Mouse (Mus musculus): ENCODE data around the gene Ncln.

Gene Ncln

DNA sequence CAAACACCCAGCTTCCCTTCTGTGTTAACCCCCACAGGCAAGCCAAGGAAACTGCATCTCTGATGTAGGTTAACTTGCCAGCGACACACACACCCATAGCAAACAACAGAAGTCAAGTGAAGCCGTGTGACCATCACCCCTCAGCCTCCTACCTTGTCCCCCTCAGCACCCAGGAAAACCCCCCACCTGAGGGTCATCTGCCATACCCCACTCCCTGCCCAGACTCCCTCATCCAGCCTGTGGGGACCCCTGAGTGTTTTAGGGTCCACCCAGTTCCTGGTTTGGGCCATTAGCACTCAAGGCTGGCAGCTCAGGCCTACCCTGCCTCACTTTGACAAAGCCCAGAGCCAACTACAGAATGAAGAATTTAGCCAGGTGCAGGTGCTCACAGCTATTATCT is 30.1 kb downstream of the Ncln start:
- no peak for DNase-seq (ENCODE audit: low read depth, low spot score)
- Histone ChIP-seq H3K27me3 (ENCODE audit: control insufficient read depth, insufficient read depth, low read length, poor library complexity, severe bottlenecking) (no peaks in the 10 kb centered on the region), H3K36me3 (ENCODE audit: control insufficient read depth, insufficient read depth, low read length, poor library complexity, severe bottlenecking) (no peaks in the 10 kb centered on the region)

DNA sequence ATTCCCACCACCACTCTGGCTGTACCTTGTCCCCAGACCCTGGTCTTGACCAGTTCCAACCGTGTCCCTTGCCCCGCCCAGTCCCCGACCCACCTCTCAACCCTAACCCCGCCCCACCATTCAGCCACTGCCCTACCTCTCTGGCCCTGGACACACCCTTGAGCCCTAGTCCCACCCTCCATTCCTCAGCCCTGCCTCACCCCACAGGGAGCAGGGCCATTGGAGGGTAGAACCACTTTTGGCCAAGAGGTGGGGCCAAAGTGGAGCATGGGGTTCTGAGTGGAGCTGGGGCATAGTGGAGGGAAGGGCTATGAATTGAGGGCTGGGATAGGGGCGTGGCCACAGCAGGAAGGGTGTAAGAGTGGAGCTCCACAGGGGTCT is 30.9 kb downstream of the Ncln start:
- no peak for DNase-seq (ENCODE audit: low read depth, low spot score)
- no peaks in the 10 kb centered on the region for H3K36me3 ChIP-seq (ENCODE audit: control insufficient read depth, insufficient read depth, low read length, poor library complexity, severe bottlenecking)
- no peaks in the 10 kb centered on the region for H3K27me3 ChIP-seq (ENCODE audit: control insufficient read depth, insufficient read depth, low read length, poor library complexity, severe bottlenecking)

DNA sequence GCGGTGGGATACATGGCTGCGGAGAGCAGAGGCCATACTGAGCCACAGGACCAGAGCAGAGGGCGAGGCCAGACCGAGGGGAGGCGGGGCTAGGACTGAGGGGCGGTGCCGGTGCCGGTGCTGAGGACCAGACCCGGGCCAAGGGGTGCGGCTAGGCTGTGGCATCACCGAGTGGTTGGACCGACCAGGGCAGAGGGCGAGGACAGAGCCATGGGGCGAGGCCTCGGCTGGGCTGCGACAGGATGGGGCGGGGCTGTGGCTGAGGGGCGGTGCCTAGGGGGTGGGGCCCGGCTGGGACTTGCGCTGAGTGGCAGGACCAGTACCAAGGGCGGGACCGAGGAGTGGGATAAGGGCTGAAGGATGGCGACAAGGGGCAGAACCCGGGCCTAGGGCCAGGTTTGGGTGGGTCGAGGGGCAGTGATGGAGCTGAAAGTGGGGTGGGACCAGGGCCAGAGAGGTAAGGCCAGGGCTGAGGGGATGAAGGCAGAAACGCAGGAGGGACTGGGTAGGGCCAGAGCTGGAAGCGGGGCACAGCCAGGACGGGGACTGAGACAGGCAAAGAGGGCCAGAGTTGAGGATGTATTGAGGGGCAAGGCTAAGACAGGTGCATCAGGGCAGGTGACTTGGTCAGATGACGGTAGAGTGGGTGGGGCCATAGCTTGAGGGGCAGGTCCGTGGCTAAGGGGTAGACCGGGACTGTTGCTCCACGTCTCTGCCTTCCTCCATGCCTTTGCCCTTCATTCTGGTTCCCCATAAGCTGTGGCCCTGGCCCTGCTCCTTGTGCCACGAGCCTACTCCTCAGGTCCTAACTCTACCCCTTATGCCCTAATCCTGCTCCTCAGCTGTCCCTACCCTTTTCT is 31.6 kb downstream of the Ncln start:
- no peaks in the 10 kb centered on the region for H3K27me3 ChIP-seq (ENCODE audit: control insufficient read depth, insufficient read depth, low read length, poor library complexity, severe bottlenecking)
- DNase-seq (ENCODE audit: low read depth, low spot score) = peak; percentile 61
- no peaks in the 10 kb centered on the region for H3K36me3 ChIP-seq (ENCODE audit: control insufficient read depth, insufficient read depth, low read length, poor library complexity, severe bottlenecking)

DNA sequence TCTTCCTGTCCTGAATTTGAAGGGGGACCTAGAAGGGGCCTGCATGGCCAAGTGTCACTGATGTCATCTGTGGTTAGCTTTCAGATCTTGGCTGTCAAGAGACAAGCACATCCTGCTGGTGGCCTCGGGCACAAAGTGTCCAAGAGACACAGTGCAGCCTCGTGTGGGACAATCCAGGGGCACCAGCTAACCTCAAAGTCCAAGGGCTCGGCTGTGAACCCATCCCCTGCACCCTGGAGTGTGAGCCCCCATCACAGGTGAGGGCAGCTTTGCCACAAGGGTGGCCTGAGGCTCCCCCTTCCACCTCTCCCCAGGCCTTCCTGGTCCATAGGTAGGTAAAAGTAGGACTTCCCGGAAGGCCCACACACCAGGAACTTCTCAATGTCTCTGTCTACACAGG is 32.7 kb downstream of the Ncln start:
- Histone ChIP-seq H3K36me3 (ENCODE audit: control insufficient read depth, insufficient read depth, low read length, poor library complexity, severe bottlenecking) (no peaks in the 10 kb centered on the region), H3K27me3 (ENCODE audit: control insufficient read depth, insufficient read depth, low read length, poor library complexity, severe bottlenecking) (no peaks in the 10 kb centered on the region)
- no peak for DNase-seq (ENCODE audit: low read depth, low spot score)

DNA sequence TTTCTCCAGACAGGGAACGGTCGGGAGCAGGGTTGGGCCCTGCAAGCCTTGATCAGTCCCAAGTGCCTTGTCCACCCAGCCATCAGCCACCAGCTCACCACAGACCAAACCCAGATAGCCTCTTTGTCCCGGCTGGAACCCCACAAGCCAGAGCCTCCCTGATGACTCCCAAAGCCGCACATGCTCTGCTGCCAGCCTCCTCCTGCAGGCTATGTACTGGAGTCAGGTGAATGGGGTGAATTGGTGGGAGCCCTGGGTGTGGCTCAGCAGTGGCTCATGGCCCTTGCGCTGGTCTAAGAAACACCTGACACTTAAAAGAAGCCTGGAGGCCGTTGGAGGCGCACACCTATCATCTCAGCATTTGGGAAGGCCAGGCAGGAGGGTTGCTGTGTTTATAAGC is 33.3 kb downstream of the Ncln start:
- Histone ChIP-seq H3K27me3 (ENCODE audit: control insufficient read depth, insufficient read depth, low read length, poor library complexity, severe bottlenecking) (no peaks in the 10 kb centered on the region), H3K36me3 (ENCODE audit: control insufficient read depth, insufficient read depth, low read length, poor library complexity, severe bottlenecking) (no peaks in the 10 kb centered on the region)
- DNase-seq (ENCODE audit: low read depth, low spot score) = no peak

DNA sequence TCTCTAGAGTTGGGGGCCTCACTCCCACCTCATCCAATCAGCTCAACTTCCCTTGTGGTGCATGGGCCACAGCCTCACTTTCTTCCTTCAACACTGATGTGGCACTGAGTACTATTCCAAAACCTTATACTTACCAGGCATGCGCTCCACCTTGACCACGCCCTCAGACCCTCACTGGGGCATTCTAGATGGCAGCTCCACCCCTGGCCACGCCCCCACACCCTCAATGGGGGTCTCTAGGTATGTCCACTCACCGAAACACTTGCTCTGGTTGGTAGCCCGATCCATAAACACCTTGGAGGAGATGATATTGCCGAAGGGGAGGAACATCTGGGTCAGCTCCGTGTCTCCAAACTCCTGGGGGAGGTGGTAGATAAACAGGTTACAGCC is 33.8 kb downstream of the Ncln start:
- H3K36me3 ChIP-seq (ENCODE audit: control insufficient read depth, insufficient read depth, low read length, poor library complexity, severe bottlenecking) = no peaks in the 10 kb centered on the region
- H3K27me3 ChIP-seq (ENCODE audit: control insufficient read depth, insufficient read depth, low read length, poor library complexity, severe bottlenecking) = no peaks in the 10 kb centered on the region
- no peak for DNase-seq (ENCODE audit: low read depth, low spot score)

DNA sequence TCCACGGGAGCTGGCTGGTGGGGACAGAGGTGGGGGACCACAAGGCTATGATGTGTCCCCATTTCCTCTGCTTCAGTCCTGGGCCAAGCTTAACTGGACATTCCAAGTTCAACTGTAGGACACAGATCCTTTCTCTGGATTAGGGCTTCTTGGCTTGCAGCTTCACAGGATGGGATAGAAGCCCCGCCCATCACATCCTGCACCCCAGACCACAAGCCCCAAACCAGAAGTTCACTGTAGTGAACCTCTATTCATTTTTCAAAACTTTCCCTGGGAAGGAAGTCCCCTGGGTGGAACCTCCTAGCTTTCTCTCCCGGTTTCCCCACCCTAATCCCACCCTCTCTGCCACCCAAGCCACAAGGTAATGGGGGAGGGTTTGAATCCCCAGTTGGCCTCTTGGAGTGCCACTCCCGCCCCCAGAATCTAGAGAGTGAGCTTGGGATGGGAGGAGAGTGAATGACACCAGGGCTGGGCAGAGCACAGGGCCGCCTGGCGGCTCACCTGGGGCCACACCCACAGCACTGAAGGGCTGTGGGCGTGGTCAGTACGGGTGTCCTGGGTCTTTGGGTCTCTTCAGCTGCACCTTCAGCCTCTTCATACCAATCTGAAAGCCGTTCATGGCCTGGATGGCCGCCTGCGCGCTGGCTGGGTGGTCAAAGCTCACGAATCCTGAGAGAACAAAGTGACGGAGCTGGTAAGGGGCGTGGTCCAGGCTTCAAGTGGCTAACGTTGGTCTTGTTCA is 34.3 kb downstream of the Ncln start:
- DNase-seq (ENCODE audit: low read depth, low spot score) = no peak
- H3K27me3 ChIP-seq (ENCODE audit: control insufficient read depth, insufficient read depth, low read length, poor library complexity, severe bottlenecking) = no peaks in the 10 kb centered on the region
- H3K36me3 ChIP-seq (ENCODE audit: control insufficient read depth, insufficient read depth, low read length, poor library complexity, severe bottlenecking) = no peaks in the 10 kb centered on the region

DNA sequence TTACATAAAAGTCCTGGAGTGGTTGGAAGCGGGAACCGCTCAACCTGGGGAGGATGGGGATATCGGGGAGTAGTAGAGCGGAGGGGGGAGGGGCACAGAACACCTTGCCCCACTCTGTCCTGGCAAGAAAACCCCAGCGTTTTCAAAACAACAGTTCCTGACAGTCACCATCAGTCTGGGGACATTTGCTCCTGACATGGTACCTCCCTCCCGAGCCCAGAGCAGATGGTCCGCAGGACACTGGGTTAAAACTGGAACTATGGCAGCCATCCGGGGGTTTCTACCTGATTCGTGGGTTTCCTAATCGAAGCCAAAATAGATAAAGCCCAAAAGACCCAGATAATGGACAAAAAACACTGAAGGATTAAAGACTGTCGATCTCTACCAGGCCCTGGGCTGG is 35.2 kb downstream of the Ncln start:
- Histone ChIP-seq H3K27me3 (ENCODE audit: control insufficient read depth, insufficient read depth, low read length, poor library complexity, severe bottlenecking) (no peaks in the 10 kb centered on the region), H3K36me3 (ENCODE audit: control insufficient read depth, insufficient read depth, low read length, poor library complexity, severe bottlenecking) (no peaks in the 10 kb centered on the region)
- DNase-seq (ENCODE audit: low read depth, low spot score) = no peak

DNA sequence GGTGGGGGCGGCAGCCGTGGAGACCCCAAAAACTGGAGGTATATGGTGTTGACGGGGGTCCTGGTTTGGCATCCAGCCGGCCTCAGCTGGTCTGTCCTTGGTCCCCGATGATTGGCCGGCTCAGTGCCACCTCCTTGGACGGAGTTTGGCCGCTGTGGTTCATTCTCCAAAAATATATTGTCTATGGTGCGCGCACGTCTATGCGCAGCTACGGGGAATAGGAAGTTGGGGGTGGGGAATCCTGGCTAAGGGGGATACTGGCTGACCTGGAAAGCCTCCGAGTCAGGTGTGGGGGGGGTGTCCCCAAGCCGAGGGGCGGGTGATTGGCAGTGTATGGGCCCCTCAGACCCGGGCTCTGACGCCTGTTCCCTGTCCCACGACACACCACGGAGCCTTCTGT is 35.7 kb downstream of the Ncln start:
- no peaks in the 10 kb centered on the region for H3K36me3 ChIP-seq (ENCODE audit: control insufficient read depth, insufficient read depth, low read length, poor library complexity, severe bottlenecking)
- no peaks in the 10 kb centered on the region for H3K27me3 ChIP-seq (ENCODE audit: control insufficient read depth, insufficient read depth, low read length, poor library complexity, severe bottlenecking)
- no peak for DNase-seq (ENCODE audit: low read depth, low spot score)

DNA sequence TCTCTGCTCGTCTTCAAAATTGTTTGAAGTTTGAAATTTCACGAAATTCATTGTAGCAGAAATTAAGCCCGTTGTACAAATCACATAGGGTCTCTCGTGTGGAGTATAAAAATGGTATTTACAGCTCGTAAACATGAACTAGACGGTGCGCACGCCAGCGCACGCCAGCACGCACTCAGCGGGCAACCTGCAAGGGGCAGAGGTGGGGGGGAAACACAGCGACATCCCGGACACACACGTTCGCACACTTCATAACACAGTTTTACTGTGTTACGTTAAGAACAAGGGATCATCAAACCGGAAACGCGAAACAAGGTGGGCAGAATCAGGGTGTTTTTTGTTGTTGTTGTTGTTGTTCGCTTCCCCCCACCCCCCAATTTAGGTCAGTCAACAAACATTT is 36.8 kb downstream of the Ncln start:
- Histone ChIP-seq H3K27me3 (ENCODE audit: control insufficient read depth, insufficient read depth, low read length, poor library complexity, severe bottlenecking) (no peaks in the 10 kb centered on the region), H3K36me3 (ENCODE audit: control insufficient read depth, insufficient read depth, low read length, poor library complexity, severe bottlenecking) (no peaks in the 10 kb centered on the region)
- DNase-seq (ENCODE audit: low read depth, low spot score) = no peak

DNA sequence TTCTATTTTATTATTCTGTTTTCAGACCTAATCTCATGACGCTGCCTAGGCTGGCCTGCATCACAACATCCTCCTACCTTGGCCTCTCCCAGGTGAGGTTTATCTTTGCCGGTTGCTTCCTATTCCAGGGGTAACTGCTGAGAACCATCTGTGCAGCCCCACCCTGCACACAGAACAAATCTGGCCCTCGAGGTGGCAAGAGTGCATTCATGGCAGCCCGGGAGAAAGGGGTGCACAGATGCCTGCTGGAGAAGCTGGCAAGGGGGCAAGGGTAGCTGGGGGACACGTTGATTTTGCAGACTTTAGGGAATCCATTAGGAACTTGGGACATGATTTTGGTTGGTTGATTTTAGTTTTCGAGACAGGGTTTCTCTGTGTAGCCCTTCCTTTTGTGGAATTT is 37.9 kb downstream of the Ncln start:
- Histone ChIP-seq H3K27me3 (ENCODE audit: control insufficient read depth, insufficient read depth, low read length, poor library complexity, severe bottlenecking) (no peaks in the 10 kb centered on the region), H3K36me3 (ENCODE audit: control insufficient read depth, insufficient read depth, low read length, poor library complexity, severe bottlenecking) (no peaks in the 10 kb centered on the region)
- no peak for DNase-seq (ENCODE audit: low read depth, low spot score)

DNA sequence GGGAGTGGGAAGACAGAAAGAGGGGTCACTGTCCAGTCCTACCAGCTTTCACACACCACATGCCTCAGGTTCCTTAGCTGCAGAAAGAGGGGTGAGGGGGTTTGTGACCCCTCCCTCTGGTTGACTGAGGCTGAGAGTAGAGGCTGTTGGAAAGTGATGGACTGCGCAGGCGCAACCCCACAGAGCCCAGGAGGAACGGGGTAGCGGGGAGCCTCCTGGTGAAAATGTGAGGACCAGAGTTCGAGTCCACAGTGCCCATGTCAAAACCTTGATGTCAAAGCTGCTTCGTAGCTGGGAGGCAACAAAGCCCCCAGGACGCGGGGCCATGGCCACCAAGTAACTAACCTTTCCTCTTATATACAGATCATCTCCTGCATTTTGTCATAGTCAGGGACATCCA is 38.6 kb downstream of the Ncln start:
- Histone ChIP-seq H3K27me3 (ENCODE audit: control insufficient read depth, insufficient read depth, low read length, poor library complexity, severe bottlenecking) (no peaks in the 10 kb centered on the region), H3K36me3 (ENCODE audit: control insufficient read depth, insufficient read depth, low read length, poor library complexity, severe bottlenecking) (no peaks in the 10 kb centered on the region)
- DNase-seq (ENCODE audit: low read depth, low spot score) = no peak

DNA sequence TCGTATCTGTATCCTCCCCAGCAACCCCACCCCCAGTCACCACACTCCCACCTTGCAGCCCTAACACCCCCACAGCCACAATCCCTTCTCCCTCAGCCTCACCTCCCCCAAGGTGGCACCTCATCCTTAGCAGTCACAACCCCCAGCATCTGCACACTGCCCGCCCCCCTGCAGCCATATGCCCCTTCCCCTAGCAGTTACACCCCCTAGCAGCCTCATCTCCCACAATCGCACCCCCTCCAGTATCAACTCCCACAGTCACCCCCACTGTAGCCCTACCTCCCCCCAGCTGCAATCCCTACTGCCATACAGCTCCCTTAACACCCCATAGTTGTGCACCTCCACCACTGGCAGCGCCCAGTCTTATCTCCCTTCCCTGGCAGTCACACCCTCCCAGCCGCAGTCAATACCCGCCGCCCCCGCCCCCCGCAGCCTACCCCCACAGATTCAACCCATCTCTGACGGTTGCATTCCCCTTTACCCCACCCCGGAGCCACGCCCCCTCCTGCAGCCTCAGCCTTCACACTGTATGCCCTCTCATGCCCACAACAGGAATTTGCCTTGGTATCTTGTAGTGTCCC is 39.1 kb downstream of the Ncln start:
- no peak for DNase-seq (ENCODE audit: low read depth, low spot score)
- no peaks in the 10 kb centered on the region for H3K36me3 ChIP-seq (ENCODE audit: control insufficient read depth, insufficient read depth, low read length, poor library complexity, severe bottlenecking)
- no peaks in the 10 kb centered on the region for H3K27me3 ChIP-seq (ENCODE audit: control insufficient read depth, insufficient read depth, low read length, poor library complexity, severe bottlenecking)

DNA sequence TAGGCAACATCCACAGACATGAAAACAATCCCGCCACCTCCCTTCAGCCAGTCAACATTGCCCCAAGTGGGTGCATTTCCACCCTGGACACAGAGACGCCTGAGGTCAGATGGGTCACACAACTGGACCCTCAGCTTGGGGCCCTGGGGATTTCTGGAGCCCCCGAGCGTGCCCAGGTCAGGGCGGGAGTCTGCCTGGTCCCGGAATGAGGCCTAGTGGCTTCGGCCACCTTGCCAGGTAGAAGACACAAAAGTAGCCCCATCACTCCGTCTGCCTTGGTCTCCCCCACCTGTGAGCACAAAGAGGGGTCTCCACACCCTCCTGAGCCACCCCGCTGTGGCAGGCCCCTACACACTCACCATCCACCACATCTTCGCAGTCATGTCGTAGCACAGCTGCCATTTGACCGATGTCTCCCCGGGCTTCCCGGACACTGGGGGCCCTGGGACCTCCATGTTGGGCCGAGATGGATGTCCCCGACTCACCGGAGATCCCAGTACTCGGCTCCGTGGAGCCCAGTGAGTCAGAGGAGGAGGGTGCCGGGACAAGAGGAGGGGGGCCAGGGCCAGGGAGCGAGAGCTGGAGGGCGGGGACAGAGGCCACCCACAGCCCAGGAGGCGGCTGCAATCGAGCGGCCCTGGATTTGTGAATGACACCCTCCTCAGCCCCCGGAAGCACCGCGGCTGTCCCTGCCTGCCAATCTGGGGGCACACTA is 40.9 kb downstream of the Ncln start, which contains the start of gene Nfic:
TSS of gene Nfic (minus strand) at position 455 of the 715 bp plus-strand sequence.
- no peaks in the 10 kb centered on the region for H3K27me3 ChIP-seq (ENCODE audit: control insufficient read depth, insufficient read depth, low read length, poor library complexity, severe bottlenecking)
- DNase-seq (ENCODE audit: low read depth, low spot score) = no peak
- no peaks in the 10 kb centered on the region for H3K36me3 ChIP-seq (ENCODE audit: control insufficient read depth, insufficient read depth, low read length, poor library complexity, severe bottlenecking)

DNA sequence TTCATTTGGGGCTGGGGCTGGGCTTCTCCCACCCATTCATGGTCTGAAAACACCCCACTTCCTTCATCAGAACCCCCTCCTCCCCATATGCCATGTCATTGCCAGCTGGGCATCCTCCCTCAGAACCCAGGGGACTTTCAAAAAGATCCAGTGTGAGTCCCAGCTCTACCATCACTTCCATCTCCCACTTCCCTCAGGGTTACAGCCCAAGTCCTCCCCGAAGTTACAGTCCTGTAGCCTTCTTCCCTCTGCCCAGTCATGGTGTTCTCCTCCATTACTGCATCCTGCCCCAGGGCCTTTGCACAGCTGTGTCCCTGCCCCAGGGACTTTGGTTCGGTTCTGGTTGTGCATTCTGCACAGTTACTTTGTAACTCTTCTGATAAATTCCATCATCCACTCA is 42.1 kb downstream of the Ncln start:
- no peak for DNase-seq (ENCODE audit: low read depth, low spot score)
- H3K36me3 ChIP-seq (ENCODE audit: control insufficient read depth, insufficient read depth, low read length, poor library complexity, severe bottlenecking) = no peaks in the 10 kb centered on the region
- H3K27me3 ChIP-seq (ENCODE audit: control insufficient read depth, insufficient read depth, low read length, poor library complexity, severe bottlenecking) = no peaks in the 10 kb centered on the region
